Mouse (Mus musculus): ENCODE results near the gene Tmcc1.

Tmcc1 gene

DNA sequence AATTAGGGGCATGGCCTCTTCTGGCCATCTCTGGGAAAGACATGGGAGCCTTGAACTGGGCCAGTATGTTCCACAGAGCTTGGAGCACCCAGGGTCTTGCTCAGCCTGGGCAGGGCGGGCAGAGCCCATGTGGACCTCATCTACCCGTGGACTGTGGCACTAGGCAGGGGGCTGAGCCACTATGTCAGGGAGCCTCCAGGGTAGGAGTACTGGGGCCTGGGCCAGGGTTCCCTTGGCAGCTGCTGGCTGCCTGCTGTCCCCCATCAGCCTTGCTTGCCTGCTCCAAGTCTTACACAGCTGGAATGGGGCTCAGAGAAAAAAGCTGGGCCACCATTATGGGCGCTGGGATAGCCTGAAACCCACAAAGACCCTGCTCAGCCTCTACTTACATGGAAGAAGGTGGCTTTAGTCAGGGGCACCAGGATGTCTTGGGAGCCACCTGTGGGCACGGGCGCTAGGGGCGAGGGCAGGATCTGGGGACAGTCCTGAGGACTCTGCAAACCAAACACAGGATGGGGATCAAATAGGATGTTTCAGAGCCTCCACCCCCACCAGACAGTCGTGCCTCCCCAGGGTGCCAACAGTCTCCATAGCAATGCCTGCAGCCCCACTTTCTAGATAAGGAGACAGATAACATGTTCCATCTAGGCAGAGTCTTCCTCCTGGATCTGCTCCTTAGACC is 221.1 kb downstream of the Tmcc1 start:
- no peak for DNase-seq (ENCODE audit: low spot score in 2 of 2)

DNA sequence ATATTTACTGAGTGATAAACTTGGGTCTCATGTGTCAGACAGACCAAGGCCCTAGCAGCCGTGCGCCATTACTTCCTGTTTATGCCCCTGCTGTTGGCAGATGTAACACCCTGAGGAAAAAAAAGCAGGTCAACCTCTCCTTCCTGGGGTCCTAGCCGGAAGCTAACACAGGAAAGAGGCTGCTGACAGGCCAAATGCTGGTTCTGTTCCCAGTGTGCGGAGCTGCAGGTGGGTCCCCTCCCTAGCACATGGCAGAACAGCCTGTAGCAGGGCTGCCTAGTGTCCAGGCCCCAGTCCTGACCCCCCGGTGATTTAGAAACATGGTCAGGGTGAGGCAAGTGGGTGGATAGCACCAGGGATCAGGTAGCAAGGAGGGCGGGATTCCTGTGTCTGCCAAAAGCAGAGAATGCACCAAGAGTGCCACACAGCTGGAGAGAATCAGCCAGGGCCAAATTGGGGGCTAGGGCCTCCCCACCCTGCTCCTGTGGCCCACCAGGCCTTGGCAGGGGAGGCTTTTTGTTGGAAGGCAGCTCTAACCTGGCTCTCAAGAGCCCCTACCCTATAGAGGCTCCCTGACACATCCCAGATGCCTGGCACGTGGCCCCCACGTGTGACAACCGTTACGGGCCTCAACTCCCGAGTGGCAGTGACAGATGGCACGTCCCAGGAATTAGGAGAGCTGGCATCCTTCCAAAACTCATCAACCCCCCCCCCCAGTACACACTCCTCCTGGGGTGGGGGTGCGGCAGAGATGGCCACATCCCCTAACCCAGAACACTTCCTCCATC is 221.8 kb downstream of the Tmcc1 start:
- DNase-seq (ENCODE audit: low spot score in 2 of 2), result no peak

DNA sequence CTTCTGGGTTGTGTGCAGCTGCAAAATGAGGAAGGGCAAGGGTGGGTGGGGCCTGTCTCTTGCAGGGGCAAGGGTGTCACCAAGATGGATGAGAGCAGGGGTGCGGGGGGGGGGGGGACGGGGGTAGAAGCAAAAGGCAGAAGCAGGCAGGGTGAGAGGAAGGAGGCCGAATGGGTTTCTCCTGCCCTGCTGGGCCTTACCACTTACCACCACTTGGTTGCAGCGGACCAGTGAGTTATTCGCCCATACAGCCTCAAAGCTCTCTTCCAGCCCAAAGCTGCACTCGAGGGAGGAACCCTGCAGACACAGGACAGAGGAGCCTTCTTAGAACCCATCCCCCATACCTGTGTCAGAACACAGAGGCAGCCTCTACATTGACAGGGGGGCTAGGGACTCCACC is 223.3 kb downstream of the Tmcc1 start:
- no peak for DNase-seq (ENCODE audit: low spot score in 2 of 2)

DNA sequence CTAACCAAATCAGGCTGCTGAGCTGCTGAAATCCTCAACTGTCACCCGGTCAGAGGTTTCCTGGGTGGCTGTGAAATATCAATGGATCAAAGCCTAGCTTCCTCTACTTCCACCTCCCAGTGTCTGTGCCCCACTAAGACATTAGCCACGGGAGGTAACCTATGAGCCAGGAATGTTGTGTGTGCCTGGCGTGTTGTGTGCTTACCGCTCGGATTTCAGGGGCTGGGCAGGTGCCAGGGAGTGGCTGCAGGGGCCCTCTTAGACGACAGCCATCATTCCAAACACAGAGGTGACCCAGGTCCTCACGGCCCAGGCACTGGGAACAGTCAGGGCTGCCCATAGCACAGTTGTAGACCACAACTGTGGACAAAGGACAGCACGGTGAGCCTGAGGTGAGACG is 224.2 kb downstream of the Tmcc1 start:
- no peak for DNase-seq (ENCODE audit: low spot score in 2 of 2)

DNA sequence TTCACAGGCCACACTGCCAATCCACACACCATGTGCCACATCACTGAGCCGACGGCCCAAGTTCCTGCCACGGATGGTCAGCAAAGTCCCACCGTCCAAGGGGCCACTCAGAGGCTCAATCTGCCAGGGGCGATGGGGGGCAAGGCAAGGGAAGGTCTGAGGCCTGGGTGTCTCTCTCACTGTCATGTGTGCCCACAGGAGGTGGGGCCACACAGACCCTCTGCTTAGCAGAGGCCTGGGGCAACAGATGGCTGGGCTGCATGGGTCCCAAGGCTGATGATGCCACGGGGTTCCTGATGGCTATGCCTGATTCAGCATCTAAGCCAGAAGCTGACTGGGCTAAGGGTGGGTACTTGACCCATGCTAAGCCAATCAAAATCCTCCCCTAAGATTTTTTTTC is 224.6 kb downstream of the Tmcc1 start:
- DNase-seq (ENCODE audit: low spot score in 2 of 2), result no peak

Data from frontal cortex, postnatal 36 days (tissue).